Mouse (Mus musculus): Measurements from ENCODE around the gene Cd300lg.

DNA sequence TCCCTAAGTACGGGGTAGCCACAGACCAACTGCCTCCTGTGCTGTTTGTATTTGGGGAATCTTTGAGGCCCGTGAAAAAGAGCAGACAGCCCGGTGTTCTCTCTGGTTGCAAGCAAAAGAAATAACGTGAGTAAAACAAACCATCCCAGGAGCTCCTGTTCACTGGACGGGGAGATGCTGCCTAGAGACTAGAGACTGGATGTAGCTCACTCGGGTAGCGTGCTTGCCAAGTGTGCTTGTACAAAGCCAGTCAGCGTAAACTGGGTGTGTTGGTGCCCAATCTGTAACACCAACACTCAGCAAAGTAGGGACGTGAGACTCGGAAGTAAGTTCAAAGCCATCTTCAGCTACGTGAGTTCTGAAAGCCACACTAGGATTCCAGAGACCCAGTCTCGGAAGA is 11.4 kb downstream of the Cd300lg start:
- TF ChIP-seq CTCF (conservative IDR thresholded peaks at IDR 0.05 in 1 of 2, IDR thresholded peaks at IDR 0.05 in 1 of 2; ENCODE audit: low read depth in 2 of 2, low read length in 2 of 2) (no peak), JUND (conservative IDR thresholded peaks at IDR 0.05; ENCODE audit: low read depth, low read length) (no peak), POLR2A (IDR thresholded peaks at IDR 0.05; ENCODE audit: low read depth, low read length) (no peak), ETS1 (conservative IDR thresholded peaks at IDR 0.05; ENCODE audit: low read depth, low read length) (no peak), RCOR1 (conservative IDR thresholded peaks at IDR 0.05; ENCODE audit: low read depth, low read length) (no peak), NELFE (IDR thresholded peaks at IDR 0.05; ENCODE audit: low read depth, low read length) (no peak), HCFC1 (IDR thresholded peaks at IDR 0.05; ENCODE audit: low read depth, low read length) (no peak)
